Mouse (Mus musculus) inflammation-experienced regulatory T-cells, adult 6 months (primary cell): Measurements from ENCODE around the gene Map3k14. TPM values are rescaled to one million over a fixed set of nuclear protein-coding genes. Genes with fewer than 3 reads are reported as not detected.
A peak's percentile ranks its signal among the peaks of the same experiment; 100 is the strongest.

ENCODE experiments used
- ATAC-seq: one replicate; pipeline ENCODE4 v1.8.0; 2017
- polyA plus RNA-seq, 3 experiments: library from polyadenylated mRNA; unstranded; fragments of 100-300 nt; shearing (Covaris generic); gene quantifications; one replicate each; pipeline ENCODE4 v1.2.1; 2017

The Map3k14 gene
- polyA plus RNA-seq, 3 experiments from 2014 or later = 19.9 to 41.4 (median 31.4) TPM

GRCm38 (mm10) chr11:103206203-103206602, 61.1 kb downstream of the Map3k14 start:
- ATAC-seq = no peak

- no peak for ATAC-seq
Observed at GRCm38 (mm10) chr11:103202376-103202775, 64.9 kb downstream of the Map3k14 start.

GRCm38 (mm10) chr11:103201664-103202063, 65.6 kb downstream of the Map3k14 start:
- ATAC-seq = no peak

- ATAC-seq = no peak
Observed at GRCm38 (mm10) chr11:103198911-103199803, 68.1 kb downstream of the Map3k14 start.

- no peak for ATAC-seq
Observed at GRCm38 (mm10) chr11:103198339-103198738, 68.9 kb downstream of the Map3k14 start.

- ATAC-seq = no peak
Observed at GRCm38 (mm10) chr11:103197340-103197739, 69.9 kb downstream of the Map3k14 start.

- no peak for ATAC-seq
Observed at GRCm38 (mm10) chr11:103195656-103196055, 71.6 kb downstream of the Map3k14 start.

GRCm38 (mm10) chr11:103195236-103195635, 72.0 kb downstream of the Map3k14 start:
- no peak for ATAC-seq

- ATAC-seq = no peak
Observed at GRCm38 (mm10) chr11:103193825-103194168, 73.5 kb downstream of the Map3k14 start.

GRCm38 (mm10) chr11:103192956-103193824, 74.1 kb downstream of the Map3k14 start:
- ATAC-seq = no peak

GRCm38 (mm10) chr11:103192230-103192955, 74.9 kb downstream of the Map3k14 start:
- ATAC-seq = no peak

- ATAC-seq = no peak
Observed at GRCm38 (mm10) chr11:103184891-103185290, 82.4 kb downstream of the Map3k14 start.

- no peak for ATAC-seq
Observed at GRCm38 (mm10) chr11:103181911-103182310, 85.4 kb downstream of the Map3k14 start.

- no peak for ATAC-seq
Observed at GRCm38 (mm10) chr11:103181349-103181748, 85.9 kb downstream of the Map3k14 start.

GRCm38 (mm10) chr11:103180426-103180825, 86.8 kb downstream of the Map3k14 start:
- ATAC-seq = no peak

GRCm38 (mm10) chr11:103178748-103179147, 88.5 kb downstream of the Map3k14 start:
- ATAC-seq = no peak

- ATAC-seq = no peak
Observed at GRCm38 (mm10) chr11:103177815-103178485, 89.3 kb downstream of the Map3k14 start.

GRCm38 (mm10) chr11:103177216-103177615, 90.1 kb downstream of the Map3k14 start:
- ATAC-seq = no peak

- ATAC-seq = no peak
Observed at GRCm38 (mm10) chr11:103176510-103176909, 90.8 kb downstream of the Map3k14 start.

GRCm38 (mm10) chr11:103175688-103176442, 91.4 kb downstream of the Map3k14 start:
- ATAC-seq = no peak

- peak; percentile 92 for ATAC-seq
Observed at GRCm38 (mm10) chr11:103174891-103175391, 92.3 kb downstream of the Map3k14 start.
